Mouse (Mus musculus) stomach, embryonic 16.5 days (tissue): ENCODE measurements around the gene Ebf1. TPM values are rescaled to one million over a fixed set of nuclear protein-coding genes. Genes with fewer than 3 reads are reported as not detected.
A peak's percentile ranks its signal among the peaks of the same experiment; 100 is the strongest.

Source experiments
- ATAC-seq: fragments of 200-750 bp; cut with Nextera tagmentation; 2 replicates; pipeline ENCODE4 v1.8.0; 2017; ENCODE audit warnings: moderate number of reproducible peaks, moderate TSS enrichment; ENCODE audit not compliant: insufficient read depth, low FRiP score
- H3K27ac ChIP-seq: fragments of 300-500 bp; sonication (generic); 2 replicates; pipeline ENCODE4 v1.5.1; 2014; ENCODE audit warnings: low read length
- H3K27me3 ChIP-seq: fragments of 300-500 bp; sonication (generic); 2 replicates; pipeline ENCODE4 v1.6.1; 2014; ENCODE audit warnings: low read length, control low read depth, mixed read lengths; ENCODE audit not compliant: control insufficient read depth, insufficient read depth
- H3K36me3 ChIP-seq: fragments of 300-500 bp; sonication (generic); 2 replicates; pipeline ENCODE4 v1.6.1; 2014; ENCODE audit warnings: low read length; ENCODE audit not compliant: control insufficient read depth, insufficient read depth
- H3K4me1 ChIP-seq: fragments of 300-500 bp; sonication (generic); 2 replicates; pipeline ENCODE4 v1.6.1; 2014; ENCODE audit warnings: low read length, control low read depth, mixed read lengths; ENCODE audit not compliant: control insufficient read depth, insufficient read depth
- H3K4me2 ChIP-seq: fragments of 300-500 bp; sonication (generic); 2 replicates; pipeline ENCODE4 v1.6.1; 2014; ENCODE audit warnings: low read depth, low read length, mixed read lengths
- H3K4me3 ChIP-seq: fragments of 300-500 bp; sonication (generic); replicated peaks from 2 replicates; pipeline ENCODE4 v1.5.1; 2014; ENCODE audit warnings: mild to moderate bottlenecking, low read length
- H3K9ac ChIP-seq: fragments of 300-500 bp; sonication (generic); 2 replicates; pipeline ENCODE4 v1.6.1; 2014; ENCODE audit warnings: low read length
- H3K9me3 ChIP-seq: fragments of 300-500 bp; sonication (generic); replicated peaks from 2 replicates; pipeline ENCODE4 v1.6.1; 2016; ENCODE audit warnings: low read length, control low read depth; ENCODE audit not compliant: control insufficient read depth
- WGBS: fragments of 180-500 bp; shearing (Covaris S2); extraction: QIAGEN DNeasy Blood & Tissue Kit; methylation state at CpG from one replicate; pipeline ENCODE4 v1.1.7; 2014; 5-methylcytosine and 5-hydroxymethylcytosine counted together
- polyA plus RNA-seq: library from polyadenylated mRNA; unstranded; fragments of >200 nt; fragmentation: Nextera tagmentation; extraction: Ambion mirVana; gene quantifications from 2 replicates; pipeline ENCODE4 v1.2.1, GENCODE M21; 2015

The Ebf1 gene
- polyA plus RNA-seq, 1 experiment from 2014 or later, result 12.4 TPM

DNA sequence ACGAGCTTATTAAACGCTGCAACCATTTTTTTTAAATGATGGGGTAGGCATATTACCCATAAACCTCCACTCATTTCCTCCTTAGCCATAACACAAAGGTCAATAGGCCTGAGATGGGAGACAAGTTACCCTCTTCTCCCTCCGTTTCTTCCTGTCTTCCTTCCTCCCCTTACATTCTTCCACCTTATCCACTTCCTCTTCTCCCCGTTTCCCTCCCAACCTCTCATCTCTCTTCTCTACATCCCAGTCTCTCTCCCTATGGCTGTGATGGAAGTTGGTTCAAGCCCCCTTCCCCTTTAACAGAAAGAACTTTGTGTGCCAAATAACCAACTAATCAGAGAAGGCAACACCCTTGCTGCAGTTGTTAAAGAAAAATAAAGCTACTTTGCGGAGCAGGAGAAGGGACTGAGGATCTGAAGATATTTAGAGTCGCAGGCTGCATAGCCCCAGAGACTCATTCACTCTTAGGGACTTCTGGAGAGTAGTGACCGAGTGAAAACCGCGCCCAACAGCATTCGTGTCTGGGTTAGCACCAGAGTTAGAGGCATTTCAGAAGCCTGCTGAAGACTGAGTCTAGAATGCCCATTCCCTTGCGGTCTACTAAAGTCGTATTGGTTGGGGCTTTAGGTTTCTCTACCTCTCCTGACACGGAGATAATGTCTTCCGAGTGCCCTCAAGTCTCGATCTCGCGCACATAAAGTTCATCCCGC, 884 bp upstream of the Ebf1 start:
- 12% methylated on average over 18 of the region's 18 CpGs for WGBS
- H3K4me1 ChIP-seq, result peaks cover 22% of the 10 kb centered on the region
- peaks cover 61% of the 10 kb centered on the region for H3K27me3 ChIP-seq
- peak overlapping the region; percentile 39 for H3K4me3 ChIP-seq
- H3K4me2 ChIP-seq, result peak overlapping the region; percentile 57
- no peak overlapping the region for H3K27ac ChIP-seq
- no peaks in the 10 kb centered on the region for H3K36me3 ChIP-seq
- H3K9ac ChIP-seq, result peak overlapping the region; percentile 56; the same call in 1 of the 2 replicates
- no peaks in the 10 kb centered on the region for H3K9me3 ChIP-seq
- no peak for ATAC-seq

DNA sequence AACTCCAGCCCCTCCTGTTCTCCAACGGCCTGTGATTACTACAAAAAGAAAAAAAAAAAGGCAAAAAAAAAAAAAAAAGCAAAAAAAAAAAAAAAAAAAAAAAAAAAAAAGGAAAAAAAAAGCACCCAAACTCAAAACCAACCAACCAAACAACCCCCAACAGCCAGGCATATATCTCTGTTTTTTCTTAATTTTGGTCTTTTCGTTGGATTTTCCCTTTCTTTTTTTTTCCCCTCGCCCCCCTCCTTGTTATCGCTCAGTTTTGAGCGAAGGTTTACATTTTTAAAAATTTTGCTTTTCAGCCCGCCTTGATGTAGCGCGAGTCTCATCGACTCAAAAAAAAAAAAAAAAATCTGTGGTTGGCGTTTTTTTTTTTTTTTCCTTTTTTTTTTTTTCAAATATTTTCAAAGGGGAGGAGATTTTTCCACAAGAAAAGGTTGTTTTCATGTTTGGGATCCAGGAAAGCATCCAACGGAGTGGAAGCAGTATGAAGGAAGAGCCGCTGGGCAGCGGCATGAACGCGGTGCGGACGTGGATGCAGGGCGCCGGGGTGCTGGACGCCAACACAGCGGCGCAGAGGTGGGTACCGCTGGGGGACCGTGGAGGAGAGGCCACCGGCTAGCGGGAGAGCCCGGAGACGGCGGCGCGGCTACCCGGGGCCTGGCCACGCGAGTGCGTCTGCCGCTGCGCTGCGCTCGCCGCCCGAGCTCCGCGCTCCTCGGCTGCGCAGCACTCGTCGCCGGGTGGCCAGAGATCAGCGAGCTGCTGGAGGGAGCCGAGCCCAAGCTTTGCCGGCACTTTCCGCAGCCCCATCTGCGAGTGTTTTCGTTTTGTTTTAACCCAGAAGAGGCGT, 843 bp downstream of the Ebf1 start:
- peak overlapping the region; percentile 59 for H3K4me3 ChIP-seq
- WGBS, result under 1% methylated on average over 55 of the region's 55 CpGs
- peak overlapping the region; percentile 57 for H3K4me2 ChIP-seq
- peaks cover 7% of the 10 kb centered on the region for H3K4me1 ChIP-seq
- peak overlapping the region; percentile 60; the same call in 1 of the 2 replicates for H3K27ac ChIP-seq
- H3K27me3 ChIP-seq, result peaks cover 51% of the 10 kb centered on the region
- peak overlapping the region; percentile 73 for H3K9ac ChIP-seq
- no peaks in the 10 kb centered on the region for H3K9me3 ChIP-seq
- no peaks in the 10 kb centered on the region for H3K36me3 ChIP-seq
- 0 out of 2 replicates have a peak, but pooled peaks have one; percentile 15 for ATAC-seq

DNA sequence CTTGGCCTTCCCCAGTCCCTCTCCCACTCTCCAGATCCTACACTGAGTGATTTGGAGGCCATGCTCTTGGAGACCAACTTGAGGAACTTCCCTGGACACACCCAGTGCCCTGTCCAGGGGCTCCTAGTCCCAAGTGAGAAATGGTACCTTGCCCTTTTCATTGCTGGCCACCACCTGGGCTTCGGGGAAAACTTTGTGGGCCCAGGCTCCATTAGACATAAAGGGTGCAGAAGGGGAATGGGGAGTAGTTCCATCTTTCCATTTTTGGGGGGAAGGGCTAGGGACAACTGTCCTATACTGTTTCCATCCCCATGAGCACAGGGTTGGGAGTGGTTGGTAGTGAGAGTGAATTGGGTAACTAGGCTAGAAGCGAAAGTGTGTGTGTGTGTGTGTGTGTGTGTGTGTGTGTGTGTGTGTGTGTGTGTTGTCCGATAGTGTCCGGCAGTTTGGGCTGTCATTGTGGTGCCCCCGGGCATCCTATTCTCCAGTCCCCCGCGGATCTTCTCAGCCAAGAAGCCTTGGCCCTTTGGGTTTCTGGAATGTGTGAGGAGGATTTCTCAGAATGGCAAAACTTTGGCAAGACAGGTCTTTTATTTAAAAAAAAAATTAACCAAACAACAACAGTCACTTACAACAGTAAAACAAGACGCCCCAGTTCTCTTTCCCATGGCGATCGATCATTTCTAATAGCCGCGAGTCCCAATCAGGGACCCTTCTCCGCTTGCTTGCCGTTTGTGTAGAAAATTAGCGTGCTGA, 2.2 kb downstream of the Ebf1 start:
- Histone ChIP-seq H3K4me1 (no peaks in the 10 kb centered on the region; the same call in 1 of the 2 replicates), H3K4me2 (peak overlapping the region; percentile 31), H3K9ac (peak overlapping the region; percentile 55), H3K4me3 (peak overlapping the region; percentile 59), H3K27me3 (peaks cover 38% of the 10 kb centered on the region), H3K36me3 (no peaks in the 10 kb centered on the region), H3K9me3 (no peaks in the 10 kb centered on the region), H3K27ac (no peak overlapping the region)
- 9% methylated on average over 15 of the region's 15 CpGs for WGBS
- ATAC-seq, result no peak

DNA sequence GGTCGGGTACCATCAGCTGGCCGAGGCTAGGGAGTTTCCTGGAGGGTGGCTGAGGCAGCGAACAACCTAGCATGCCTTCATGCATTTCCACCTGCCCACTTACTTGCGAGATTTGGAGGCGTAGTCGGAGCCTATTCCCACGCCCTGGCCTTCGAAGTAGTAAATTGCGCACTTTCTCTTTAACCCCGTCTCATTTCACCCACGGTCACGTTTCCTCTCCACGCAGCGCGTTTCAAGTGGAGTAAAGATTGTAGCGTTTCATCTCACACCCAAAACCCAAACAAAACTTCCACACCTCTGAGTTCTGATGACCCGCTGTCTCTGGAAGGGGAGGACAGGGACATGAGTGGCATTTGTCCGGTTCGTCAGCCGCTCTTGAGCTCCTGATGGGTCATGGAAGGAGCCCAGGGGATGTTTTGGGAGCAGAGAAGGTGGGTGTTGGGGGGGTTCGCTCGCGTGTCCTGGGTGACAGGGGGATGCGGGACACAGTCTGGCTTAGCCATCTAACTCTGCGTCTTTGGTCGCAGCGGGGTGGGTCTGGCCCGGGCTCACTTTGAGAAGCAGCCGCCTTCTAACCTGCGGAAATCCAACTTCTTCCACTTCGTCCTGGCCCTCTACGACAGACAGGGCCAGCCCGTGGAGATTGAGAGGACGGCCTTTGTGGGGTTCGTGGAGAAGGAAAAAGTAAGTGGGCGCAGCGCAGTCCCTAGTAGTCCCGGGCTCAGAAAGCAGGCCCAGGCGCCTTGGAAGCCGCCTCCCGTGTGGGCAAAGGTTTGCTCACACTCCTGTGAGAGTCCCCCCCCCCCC, 3.0 kb downstream of the Ebf1 start:
- Histone ChIP-seq H3K27ac (no peak overlapping the region), H3K4me1 (no peaks in the 10 kb centered on the region; the same call in 1 of the 2 replicates), H3K9ac (peak overlapping the region; percentile 55), H3K27me3 (peaks cover 34% of the 10 kb centered on the region), H3K9me3 (no peaks in the 10 kb centered on the region), H3K4me3 (peak overlapping the region; percentile 59), H3K36me3 (no peaks in the 10 kb centered on the region), H3K4me2 (peak overlapping the region; percentile 31)
- ATAC-seq, result no peak
- WGBS, result 9% methylated on average over 41 of the region's 41 CpGs

DNA sequence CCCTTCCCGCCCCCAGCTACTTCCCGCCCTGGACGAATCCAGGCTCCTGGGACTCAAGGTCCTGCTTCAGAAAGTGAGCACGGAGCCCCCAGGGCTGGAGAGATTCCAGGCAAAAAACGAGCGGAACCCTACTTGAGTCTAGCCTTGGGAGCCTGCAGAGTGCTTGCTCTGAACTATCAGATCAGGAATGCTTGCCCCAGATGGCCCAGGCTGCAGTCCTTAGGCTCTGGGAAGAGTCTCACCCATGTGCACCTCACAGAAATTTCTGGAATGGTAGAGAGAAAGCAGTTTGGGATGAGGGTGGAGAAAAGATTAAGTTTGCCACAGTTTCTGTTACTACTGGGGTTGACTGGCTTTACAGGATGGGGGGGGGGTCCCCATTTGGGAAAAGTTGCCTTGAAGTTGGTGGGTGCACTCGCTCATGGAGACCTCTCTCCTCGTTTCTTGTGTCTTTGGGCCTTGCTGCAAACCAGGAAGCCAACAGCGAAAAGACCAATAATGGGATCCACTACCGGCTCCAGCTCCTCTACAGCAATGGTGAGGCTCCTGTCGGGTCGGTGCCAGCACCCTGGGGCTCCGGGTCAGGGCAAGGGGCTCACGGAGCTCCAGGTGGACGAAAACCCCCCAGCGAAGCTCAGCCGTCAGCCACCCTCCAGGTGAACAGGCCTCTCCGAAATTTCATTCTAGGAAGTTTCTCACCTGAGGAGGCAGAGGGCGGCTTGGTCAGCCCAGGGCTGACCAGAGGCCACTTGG, 3.8 kb downstream of the Ebf1 start:
- no peak for ATAC-seq
- H3K4me1 ChIP-seq, result no peaks in the 10 kb centered on the region; the same call in 1 of the 2 replicates
- H3K9ac ChIP-seq, result peak overlapping the region; percentile 22
- WGBS, result 58% methylated on average over 17 of the region's 19 CpGs
- H3K27me3 ChIP-seq, result peaks cover 27% of the 10 kb centered on the region
- peak overlapping the region; percentile 59; the same call in 1 of the 2 replicates for H3K4me3 ChIP-seq
- no peak overlapping the region for H3K27ac ChIP-seq
- H3K36me3 ChIP-seq, result no peaks in the 10 kb centered on the region
- peak overlapping the region; percentile 31 for H3K4me2 ChIP-seq
- H3K9me3 ChIP-seq, result no peaks in the 10 kb centered on the region

DNA sequence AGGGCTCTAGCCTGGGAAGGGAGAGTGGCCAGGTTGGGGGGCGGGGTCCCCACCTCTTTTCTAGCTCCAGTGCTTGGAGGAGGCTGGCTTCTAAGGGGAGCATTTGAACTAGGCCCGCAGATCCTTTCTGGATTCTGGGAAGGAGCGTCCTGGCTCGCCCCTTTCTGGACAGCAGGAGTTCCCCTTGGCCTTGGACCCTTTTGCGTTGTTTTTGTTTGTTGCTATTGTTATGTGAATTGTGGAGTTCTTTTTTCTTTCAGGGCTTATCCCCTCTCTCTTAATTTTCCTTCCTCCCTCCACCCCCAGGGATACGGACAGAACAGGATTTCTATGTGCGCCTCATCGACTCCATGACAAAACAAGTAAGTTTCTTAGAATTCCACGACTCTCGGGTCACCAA, 4.5 kb downstream of the Ebf1 start:
- Histone ChIP-seq H3K9ac (no peak overlapping the region), H3K27ac (no peak overlapping the region), H3K4me1 (no peaks in the 10 kb centered on the region; the same call in 1 of the 2 replicates), H3K9me3 (no peaks in the 10 kb centered on the region), H3K27me3 (peaks cover 24% of the 10 kb centered on the region), H3K4me2 (no peak overlapping the region), H3K36me3 (no peaks in the 10 kb centered on the region), H3K4me3 (no peak overlapping the region)
- 58% methylated on average over 10 of the region's 10 CpGs for WGBS
- ATAC-seq, result no peak

DNA sequence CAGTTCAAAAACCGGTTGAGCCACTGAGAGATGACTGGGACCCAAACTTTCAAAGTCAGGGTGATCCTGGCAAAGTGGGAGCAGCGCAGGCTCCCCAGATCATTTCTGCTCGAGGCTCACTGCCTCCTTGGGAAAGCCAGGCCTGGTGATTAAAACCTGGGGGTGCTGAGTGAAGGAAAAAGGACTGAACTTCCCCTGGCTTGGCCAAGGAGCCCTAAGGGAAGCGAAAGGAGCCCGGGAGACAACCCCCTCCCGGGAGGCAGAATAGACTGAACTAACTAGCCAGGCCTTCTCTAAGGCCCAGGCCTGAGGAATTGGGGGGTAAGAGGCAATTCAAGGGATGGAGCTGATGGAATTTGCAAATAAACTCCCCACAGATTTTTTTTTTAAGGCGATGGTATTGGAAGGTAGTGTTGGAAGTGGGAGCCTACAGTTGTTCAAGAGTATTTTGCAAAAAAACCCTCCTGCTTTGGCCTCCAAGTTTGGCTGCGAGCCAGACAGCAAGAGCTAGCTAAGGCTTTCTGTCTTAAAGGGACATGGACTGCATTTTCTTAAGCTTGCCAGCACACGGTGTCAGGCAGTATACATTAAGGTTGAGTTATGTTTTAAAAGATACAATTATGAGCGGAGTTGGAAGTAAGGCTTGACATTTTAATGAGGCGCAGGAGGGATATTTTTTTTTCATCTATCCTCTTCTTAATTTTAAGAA, 5.1 kb downstream of the Ebf1 start:
- H3K27me3 ChIP-seq, result peaks cover 24% of the 10 kb centered on the region
- no peak overlapping the region for H3K4me2 ChIP-seq
- H3K9me3 ChIP-seq, result no peaks in the 10 kb centered on the region
- H3K4me3 ChIP-seq, result no peak overlapping the region
- 42% methylated on average over 11 of the region's 11 CpGs for WGBS
- no peak overlapping the region for H3K9ac ChIP-seq
- no peak overlapping the region for H3K27ac ChIP-seq
- no peak for ATAC-seq
- no peaks in the 10 kb centered on the region for H3K4me1 ChIP-seq
- no peaks in the 10 kb centered on the region for H3K36me3 ChIP-seq
